Mouse (Mus musculus): Measurements from ENCODE around the gene Khdc1c. TPM values are rescaled to one million over a fixed set of nuclear protein-coding genes. Genes with fewer than 3 reads are reported as not detected.

The Khdc1c gene
- total RNA-seq, 2 experiments from 2014 or later = not detected

DNA sequence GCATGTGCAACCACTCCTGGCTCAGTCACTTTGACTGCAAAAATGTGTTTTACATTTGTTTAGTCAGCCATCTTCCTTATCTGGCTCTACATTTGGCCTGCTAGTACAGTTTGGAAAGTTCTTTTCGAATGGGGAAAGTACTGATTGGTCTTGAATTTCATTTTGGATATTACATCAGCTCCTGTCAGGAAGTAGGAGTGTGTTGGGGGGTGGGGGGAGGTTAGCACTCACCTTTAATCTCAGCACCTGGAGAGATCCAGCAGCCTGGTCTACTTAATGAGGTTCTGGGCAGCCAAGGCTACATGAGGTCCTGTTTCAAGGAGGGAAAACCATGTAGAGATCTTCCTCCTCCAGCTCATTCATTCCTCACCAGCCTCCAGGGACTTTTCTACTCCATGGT, 15.1 kb downstream of the Khdc1c start, which contains the start of gene Khdc1b:
TSS of gene Khdc1b (plus strand) at position 301 of the 400 bp plus-strand sequence.
- intact Hi-C loops (cut with DNase I) = no loop called here
- Histone ChIP-seq H3K4me3 (no peak within 1 kb of the TSS), H3K27ac (no peak within 1 kb of the TSS)
- DNase-seq (ENCODE audit: extremely low spot score in 1 of 2, low spot score in 2 of 2) = no peak
- TF ChIP-seq CTCF (IDR thresholded peaks at IDR 0.05) = no peak

DNA sequence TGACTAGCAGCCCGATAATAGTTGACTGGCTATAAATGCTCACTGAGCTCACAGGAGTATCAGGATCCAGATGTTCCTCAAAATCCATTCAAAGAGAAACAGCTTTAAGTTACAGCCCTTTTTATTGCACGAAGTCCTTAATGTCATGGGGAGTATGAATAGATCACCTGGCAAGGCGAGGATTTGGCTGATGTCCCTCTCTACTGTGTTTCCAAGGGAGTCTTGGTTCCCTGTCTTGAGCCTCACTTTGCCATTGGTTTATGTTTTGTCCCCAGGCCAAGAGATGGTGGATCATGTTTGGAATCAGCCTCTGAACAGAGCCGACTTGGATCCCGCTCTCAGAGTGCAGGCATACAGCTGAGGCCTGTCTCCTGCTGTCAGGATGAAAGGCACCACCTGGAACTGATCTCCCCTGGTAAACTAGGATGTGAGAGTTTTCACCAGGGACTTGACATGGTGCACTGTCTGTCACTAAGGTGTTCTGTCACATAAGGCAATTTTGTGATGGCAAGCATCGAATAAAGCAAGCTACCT, 23.1 kb downstream of the Khdc1c start:
- no peak for DNase-seq (ENCODE audit: extremely low spot score in 1 of 2, low spot score in 2 of 2)
- Histone ChIP-seq H3K4me3 (no peak overlapping the region), H3K27ac (no peak overlapping the region)
- TF ChIP-seq CTCF (IDR thresholded peaks at IDR 0.05) = no peak
- intact Hi-C loops (cut with DNase I) = no loop called here

DNA sequence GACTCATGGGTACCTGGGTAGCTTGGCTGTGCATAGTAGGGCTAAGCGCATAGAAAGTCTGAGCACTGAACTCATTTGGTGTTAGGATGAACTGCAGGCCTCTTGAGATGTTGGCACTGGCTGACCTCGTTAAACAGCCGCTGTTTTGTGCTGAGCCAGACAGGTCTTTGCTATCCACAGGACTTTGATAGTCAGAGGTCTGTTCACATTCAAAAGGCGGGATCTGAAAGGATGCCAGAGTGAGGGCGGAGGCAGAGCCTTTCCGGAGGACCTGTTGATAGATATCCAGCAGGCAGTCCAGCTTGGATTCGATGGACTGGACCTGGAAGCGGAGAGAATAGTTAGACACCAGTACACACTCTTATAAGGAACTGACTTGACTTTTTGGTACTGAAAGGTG, 34.7 kb downstream of the Khdc1c start:
- no peak for DNase-seq (ENCODE audit: extremely low spot score in 1 of 2, low spot score in 2 of 2)
- no peak overlapping the region for H3K27ac ChIP-seq
- TF ChIP-seq CTCF (IDR thresholded peaks at IDR 0.05) = no peak
- intact Hi-C loops (cut with DNase I) = no loop called here
- H3K4me3 ChIP-seq = no peak overlapping the region

- H3K27ac ChIP-seq = no peak overlapping the region
- intact Hi-C loops (cut with DNase I) = loop anchor here (5.0 kb wide), 1 partner anchor 190 kb away; the partner anchor contains the start of gene Tmem14a
- no peak overlapping the region for H3K4me3 ChIP-seq
- no peak for DNase-seq (ENCODE audit: extremely low spot score in 1 of 2, low spot score in 2 of 2)
- TF ChIP-seq CTCF (IDR thresholded peaks at IDR 0.05) = no peak
These were observed 39.1 kb downstream of the Khdc1c start for GRCm38 (mm10) chr1:21407266-21407665.

DNA sequence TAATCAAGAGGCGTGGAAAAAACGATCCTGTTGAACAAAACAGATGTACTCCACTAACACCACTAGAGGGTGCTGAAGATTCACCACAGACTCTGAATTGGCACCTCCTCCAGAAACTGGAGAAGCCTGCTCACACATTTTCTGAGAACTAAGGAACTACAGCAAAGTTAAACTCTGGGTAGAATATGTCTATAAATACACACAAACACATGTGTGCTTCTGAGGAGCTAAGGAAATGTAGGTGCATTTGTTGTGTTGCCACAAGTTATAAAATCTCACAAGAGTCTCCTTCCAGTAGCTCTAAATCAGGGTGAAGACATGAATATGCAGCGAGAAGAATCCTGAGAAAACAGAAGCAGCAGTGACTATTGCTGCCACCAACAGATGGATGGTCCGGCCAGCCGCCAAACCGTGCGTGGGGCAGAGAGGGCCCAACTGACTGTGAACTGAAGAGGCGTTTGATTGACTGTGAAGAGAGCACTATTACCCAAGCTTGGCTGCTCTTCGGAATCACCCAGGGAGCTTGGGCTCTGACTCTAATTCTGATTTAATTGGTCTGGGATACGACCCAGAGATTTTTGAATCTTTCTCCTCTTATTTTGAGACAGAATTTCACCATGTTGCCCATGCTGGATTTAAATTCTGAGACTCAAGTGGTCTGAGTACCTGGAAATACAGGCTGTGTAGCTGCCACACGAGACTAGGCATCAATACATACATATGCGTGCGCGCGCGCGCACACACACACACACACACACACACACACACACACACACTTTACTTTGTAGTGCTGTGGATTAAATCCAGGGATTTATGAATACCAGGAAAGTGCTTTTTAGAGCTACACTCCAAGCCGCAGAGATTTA, 43.4 kb downstream of the Khdc1c start:
- Histone ChIP-seq H3K27ac (peak overlapping the region; percentile 80), H3K4me3 (peak overlapping the region; percentile 9; the same call in 1 of the 2 replicates)
- DNase-seq (ENCODE audit: extremely low spot score in 1 of 2, low spot score in 2 of 2) = peak; percentile 66 to 85
- intact Hi-C loops (cut with DNase I) = loop anchor here (1.0 to 10.0 kb wide), 4 partner anchors 143 to 856 kb away; no protein-coding TSS in a partner anchor
- peak; percentile 92 for TF ChIP-seq CTCF (IDR thresholded peaks at IDR 0.05)

DNA sequence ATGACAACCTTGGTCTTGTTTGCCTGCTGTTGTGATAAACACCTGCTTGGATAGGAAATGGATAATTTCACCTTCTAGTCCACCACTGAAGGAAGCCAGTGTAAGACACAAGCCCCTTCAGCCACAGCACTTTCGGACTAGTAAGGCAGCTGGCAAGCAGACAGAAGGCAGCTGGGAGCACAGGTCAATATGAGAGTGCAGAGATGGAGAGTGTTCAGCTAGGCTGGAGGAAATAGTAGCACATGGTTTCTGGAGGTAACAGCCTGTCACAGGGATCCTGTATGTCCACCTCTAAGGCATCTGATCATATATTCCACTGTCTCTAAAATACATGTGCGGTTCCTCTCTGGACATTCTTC, 44.0 kb downstream of the Khdc1c start:
- peak overlapping the region; percentile 80 for H3K27ac ChIP-seq
- H3K4me3 ChIP-seq = no peak overlapping the region
- intact Hi-C loops (cut with DNase I) = loop anchor here (5.0 to 10.0 kb wide), 2 partner anchors 143 to 265 kb away; no protein-coding TSS in a partner anchor
- TF ChIP-seq CTCF (IDR thresholded peaks at IDR 0.05) = no peak
- DNase-seq (ENCODE audit: extremely low spot score in 1 of 2, low spot score in 2 of 2) = no peak

DNA sequence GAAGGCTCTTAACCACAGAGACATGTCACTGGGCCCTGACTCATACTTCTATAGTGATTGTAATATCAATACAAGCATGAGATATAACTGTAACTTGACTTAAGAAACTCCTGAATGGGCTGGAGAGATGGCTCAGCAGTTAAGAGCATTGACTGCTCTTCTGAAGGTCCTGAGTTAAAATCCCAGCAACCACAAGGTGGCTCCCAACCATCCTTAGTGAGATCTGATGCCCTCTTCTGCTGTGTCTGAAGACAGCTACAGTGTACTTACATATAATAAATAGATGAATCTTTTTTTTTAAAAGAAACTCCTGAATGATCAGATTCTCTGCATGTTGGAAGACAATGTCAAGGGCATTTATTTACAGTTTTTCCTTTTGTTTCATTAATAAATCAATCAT, 51.2 kb downstream of the Khdc1c start:
- peak in 1 of 2 experiments; percentile 42 for DNase-seq (ENCODE audit: extremely low spot score in 1 of 2, low spot score in 2 of 2)

More for the DNA sequence above, 51.2 kb downstream of the Khdc1c start:
- no peak overlapping the region for H3K4me3 ChIP-seq
- H3K27ac ChIP-seq = no peak overlapping the region
- TF ChIP-seq CTCF (IDR thresholded peaks at IDR 0.05) = peak; percentile 56
- intact Hi-C loops (cut with DNase I) = loop anchor here (10.0 kb wide), 1 partner anchor 135 kb away; no protein-coding TSS in a partner anchor

Other genes starting within 250 kb of the Khdc1c start
- gene Tmem14a, start 149.8 kb upstream of the Khdc1c start, total RNA-seq (2021) = 10 to 100 TPM; 46.6 to 47.4 TPM
- 1 to 10 TPM; 1.6 to 1.7 TPM for gene Gsta3, start 127.7 kb upstream of the Khdc1c start, total RNA-seq (2021)
- not detected for gene Khdc1a, start 18.7 kb upstream of the Khdc1c start, total RNA-seq (2021)
- not detected for gene Khdc1b, start 15.2 kb downstream of the Khdc1c start, total RNA-seq (2021)